Comparison of ENCODE assay signal across 8 mouse cellular contexts in the genomic region with DNA sequence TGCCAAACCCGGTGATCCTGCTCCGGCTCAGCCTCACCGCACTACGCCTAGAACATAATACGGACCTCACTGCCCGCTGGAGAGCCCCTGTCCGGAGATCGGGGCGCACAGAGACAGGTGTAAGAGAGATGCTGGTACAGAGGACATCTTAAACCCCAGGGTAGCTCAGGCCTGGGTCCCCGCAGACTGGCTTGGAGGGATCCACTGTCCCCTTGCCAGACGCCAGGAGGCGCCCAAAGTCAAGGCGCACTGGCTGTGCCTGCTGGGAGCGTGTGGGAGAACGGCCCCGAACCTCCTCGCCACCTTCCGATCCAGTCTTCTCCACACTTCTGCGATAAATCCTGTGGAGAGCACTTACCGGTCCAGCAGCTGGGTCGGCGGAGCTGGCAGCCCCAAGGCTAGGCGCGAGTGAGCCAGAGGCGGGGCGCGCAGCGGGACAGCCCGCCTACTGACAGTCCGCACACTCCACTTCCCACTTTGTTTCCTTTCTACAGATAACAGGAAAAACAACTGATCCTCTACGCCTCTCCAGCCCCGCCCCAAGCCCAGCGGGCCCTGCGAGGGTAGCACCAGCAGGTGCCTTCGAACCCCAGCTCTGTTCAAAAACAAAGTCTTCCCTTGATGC. TPM values are rescaled to one million over a fixed set of nuclear protein-coding genes. Genes with fewer than 3 reads are reported as not detected.
A peak's percentile ranks its signal among the peaks of the same experiment; 100 is the strongest.
DNase-seq lines count a peak whose midpoint lies in the region; ATAC-seq and TF ChIP-seq lines count a peak whose summit lies in the region.

No protein-coding gene starts in this region.

- 3% methylated on average over 35 of the region's 35 CpGs for WGBS in heart, adult 2 months
- WGBS in liver, embryonic 16.5 days (ENCODE audit: insufficient replicate concordance) = under 1% methylated on average over 35 of the region's 35 CpGs

- peak overlapping the region; percentile 80 for H3K9ac ChIP-seq in heart, adult 2 months (ENCODE audit: low read depth, low read length)
- H3K9ac ChIP-seq in liver, embryonic 16.5 days (ENCODE audit: low read depth, low read length) = peak overlapping the region; percentile 67

- no peaks in the 10 kb centered on the region for H3K27me3 ChIP-seq in heart, adult 2 months (ENCODE audit: control insufficient read depth, insufficient read depth, low read length)
- no peaks in the 10 kb centered on the region for H3K27me3 ChIP-seq in liver, embryonic 16.5 days (ENCODE audit: control insufficient read depth, insufficient read depth, low read depth, low read length)
- no peaks in the 10 kb centered on the region for H3K27me3 ChIP-seq in testis, adult 2 months (ENCODE audit: control insufficient read depth, insufficient read depth, low read length)

- TF ChIP-seq POLR2A in heart, adult 2 months (IDR thresholded peaks at IDR 0.05; ENCODE audit: insufficient read depth, low read depth, low read length) = peak; percentile 70
- TF ChIP-seq POLR2A in testis, adult 2 months (IDR thresholded peaks at IDR 0.05; ENCODE audit: control insufficient read depth, low read depth, low read length) = no peak

- peaks cover 8% of the 10 kb centered on the region for H3K4me1 ChIP-seq in heart, adult 2 months (ENCODE audit: control insufficient read depth, insufficient read depth, low read length)
- peaks cover 14% of the 10 kb centered on the region for H3K4me1 ChIP-seq in liver, embryonic 16.5 days (ENCODE audit: control insufficient read depth, low read depth, low read length)
- H3K4me1 ChIP-seq in testis, adult 2 months (ENCODE audit: control insufficient read depth, insufficient read depth, low read length) = peaks cover 27% of the 10 kb centered on the region

- ATAC-seq in liver, embryonic 16.5 days (ENCODE audit: low read depth) = peak; percentile 60

- H3K9me3 ChIP-seq in liver, embryonic 16.5 days (replicated peaks; ENCODE audit: control insufficient read depth, low read length) = no peaks in the 10 kb centered on the region

- TF ChIP-seq EP300 in heart, adult 2 months (IDR thresholded peaks at IDR 0.05; ENCODE audit: insufficient read depth, low read depth, low read length) = no peak

- no peaks in the 10 kb centered on the region for H3K36me3 ChIP-seq in heart, adult 2 months (ENCODE audit: control insufficient read depth, insufficient read depth, low read length)
- no peaks in the 10 kb centered on the region for H3K36me3 ChIP-seq in liver, embryonic 16.5 days (ENCODE audit: control insufficient read depth, insufficient read depth)
- no peaks in the 10 kb centered on the region for H3K36me3 ChIP-seq in testis, adult 2 months (ENCODE audit: control insufficient read depth, insufficient read depth, low read length)

- peak; percentile 80 for TF ChIP-seq CTCF in heart, adult 2 months (IDR thresholded peaks at IDR 0.05)
- peak; percentile 35; the same call in 1 of the 2 replicates for TF ChIP-seq CTCF in testis, adult 2 months (IDR thresholded peaks at IDR 0.05; ENCODE audit: control insufficient read depth, insufficient read depth, insufficient replicate concordance, low read depth, low read length)

- intact Hi-C loops in heart, adult 2 months (cut with DNase I) = loop anchor here (1.0 kb wide), 1 partner anchor 12 kb away; no protein-coding TSS in a partner anchor

- peak; percentile 27 for DNase-seq in right cerebral cortex, adult 18-20 months
- DNase-seq in right cerebral cortex, postnatal 36 days (ENCODE audit: low spot score in 2 of 2) = no peak
- DNase-seq in embryo, embryonic 11 days = peak; percentile 82
- DNase-seq in heart, adult 2 months = peak; percentile 77 to 85
- DNase-seq in kidney, adult 11 months = peak; percentile 50
- peak; percentile 71 for DNase-seq in neural tube, embryonic 10.5 days (ENCODE audit: extremely low spot score, low spot score)

- H3K4me3 ChIP-seq in heart, adult 2 months = peak overlapping the region; percentile 57
- peak overlapping the region; percentile 62 for H3K4me3 ChIP-seq in liver, embryonic 16.5 days (ENCODE audit: low read depth, low read length)
- peak overlapping the region; percentile 84 for H3K4me3 ChIP-seq in testis, adult 2 months (ENCODE audit: control insufficient read depth, low read depth, low read length)

- peak overlapping the region; percentile 67 for H3K27ac ChIP-seq in heart, adult 2 months
- H3K27ac ChIP-seq in liver, embryonic 16.5 days (ENCODE audit: low read length) = peak overlapping the region; percentile 79
- no peak overlapping the region; the same call in none of the 2 replicates for H3K27ac ChIP-seq in testis, adult 2 months (ENCODE audit: control insufficient read depth, insufficient read depth, low read depth, low read length)

- peak overlapping the region; percentile 83 for H3K4me2 ChIP-seq in liver, embryonic 16.5 days (ENCODE audit: low read depth, low read length)

- no peaks in the 10 kb centered on the region for H3K79me2 ChIP-seq in heart, adult 2 months (replicated peaks; ENCODE audit: control insufficient read depth, insufficient read depth, low read length)

RNA-seq across cellular contexts. Expression of gene Pik3cd, which starts 4.1 kb away (rescaled TPM):
- 1 to 10 TPM; 3.4 to 4.2 TPM for total RNA-seq in heart, adult 2 months (2021)
- polyA plus RNA-seq in heart, adult 2 months (2012; rRNA removed) = 3.6 and 4.7 TPM in 2 replicates
- polyA plus RNA-seq in liver, embryonic 16.5 days (2015; fragmentation: Nextera tagmentation; extraction: Ambion mirVana) = 7.3 and 8.8 TPM in 2 replicates
- 27.7 and 28.5 TPM in 2 replicates for polyA plus RNA-seq in testis, adult 2 months (2012; rRNA removed)

RNA-seq across cellular contexts. Expression of gene Tmem201, which starts 39.5 kb away (rescaled TPM):
- total RNA-seq in heart, adult 2 months (2021) = 10 to 100 TPM; 85.9 to 93.3 TPM
- polyA plus RNA-seq in heart, adult 2 months (2012; rRNA removed) = 106 and 107 TPM in 2 replicates
- 5.4 and 6.5 TPM in 2 replicates for polyA plus RNA-seq in liver, embryonic 16.5 days (2015; fragmentation: Nextera tagmentation; extraction: Ambion mirVana)
- 15.7 and 15.8 TPM in 2 replicates for polyA plus RNA-seq in testis, adult 2 months (2012; rRNA removed)

Comparison
In these comparisons a context has a peak if more than half of its experiments do, and no peak if none do; other contexts are left out.
1. DNase-seq: peak in right cerebral cortex, adult 18-20 months (single experiment), embryo, embryonic 11 days (single experiment), heart, adult 2 months (2 of 2), kidney, adult 11 months (single experiment) and neural tube, embryonic 10.5 days (single experiment); none in right cerebral cortex, postnatal 36 days (0 of 2).
2. Peak in every context shown above with its lines, with median percentiles within 50 percentile points of each other: H3K4me3 ChIP-seq.